Mouse (Mus musculus) gastrocnemius, adult 18-20 months (tissue): ENCODE results near the gene Nprl3. TPM values are rescaled to one million over a fixed set of nuclear protein-coding genes. Genes with fewer than 3 reads are reported as not detected.
"Not testable (repeated sequence)": the region's sequence is repeated elsewhere in the genome, so short reads cannot be mapped to it uniquely, and the experiment has no call there.

ENCODE experiments used
- DNase-seq: peaks from one replicate; pipeline ENCODE4 v3.0.0; 2021; ENCODE audit warnings: low spot score
- long read RNA-seq, 2 experiments: library from polyadenylated mRNA; stranded (forward); transcript quantifications; one replicate each; pipeline ENCODE4 v2.0.0; 2021
- total RNA-seq, 2 experiments: library from RNA; stranded (reverse); gene quantifications; 2 replicates each; pipeline ENCODE4 v1.2.3; 2021

The Nprl3 gene
- total RNA-seq: 10 to 100 TPM; 20.1 to 27.4 TPM
- long read RNA-seq, experiment 1, transcript Nprl3-201 (13 exons, 2,865 nt): major isoform, 12 of 47 reads
- long read RNA-seq, experiment 1, transcript Nprl3-213 (12 exons, 3,417 nt): minor isoform, 5 of 47 reads
- long read RNA-seq, experiment 1, partial matches to known transcripts: 3 of 47 reads
- long read RNA-seq, experiment 1, other reads (novel, unspliced or antisense): 25 of 47 reads
- long read RNA-seq, experiment 2, transcript Nprl3-201 (13 exons, 2,865 nt): major isoform, 11 of 40 reads
- long read RNA-seq, experiment 2, partial matches to known transcripts: 1 of 40 reads
- long read RNA-seq, experiment 2, other reads (novel, unspliced or antisense): 27 of 40 reads

DNA sequence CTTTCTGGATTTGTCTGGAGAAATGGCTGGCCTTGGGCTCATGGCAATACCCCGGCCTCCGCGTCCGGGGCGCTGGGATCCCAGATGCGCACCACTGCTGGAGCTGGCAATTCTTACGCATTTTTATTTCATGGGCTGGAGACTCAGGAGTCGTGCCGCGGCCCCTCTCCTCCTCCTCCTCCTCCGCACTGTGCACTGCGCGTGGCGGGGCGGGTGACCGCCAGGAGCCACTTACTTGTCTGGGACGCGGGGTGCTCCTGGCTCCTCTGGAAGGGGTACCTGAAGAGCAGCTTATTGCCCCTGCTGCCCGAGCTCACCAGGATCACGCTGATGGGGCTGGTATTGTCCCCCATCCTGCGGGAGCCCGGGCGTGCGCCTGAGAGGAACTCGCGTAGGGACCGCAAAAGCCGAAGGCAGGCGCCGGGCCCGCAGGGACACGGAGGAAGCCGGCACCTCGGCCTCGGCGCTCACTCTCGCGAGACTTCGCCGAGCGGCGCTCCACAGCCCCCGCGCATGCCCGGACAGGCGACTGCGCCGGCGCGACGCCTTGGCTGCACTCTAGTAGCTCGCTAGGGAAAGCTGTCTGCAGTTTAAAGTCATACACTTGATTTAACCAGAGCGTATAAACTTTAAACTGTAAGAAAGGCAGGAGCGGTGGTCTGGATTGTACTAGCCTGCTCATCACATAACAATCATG lies at the start of gene Nprl3:
Gene Nprl3 (minus strand): TSS at position 520 of the 697 bp plus-strand sequence.
- peak; percentile 95 for DNase-seq

DNA sequence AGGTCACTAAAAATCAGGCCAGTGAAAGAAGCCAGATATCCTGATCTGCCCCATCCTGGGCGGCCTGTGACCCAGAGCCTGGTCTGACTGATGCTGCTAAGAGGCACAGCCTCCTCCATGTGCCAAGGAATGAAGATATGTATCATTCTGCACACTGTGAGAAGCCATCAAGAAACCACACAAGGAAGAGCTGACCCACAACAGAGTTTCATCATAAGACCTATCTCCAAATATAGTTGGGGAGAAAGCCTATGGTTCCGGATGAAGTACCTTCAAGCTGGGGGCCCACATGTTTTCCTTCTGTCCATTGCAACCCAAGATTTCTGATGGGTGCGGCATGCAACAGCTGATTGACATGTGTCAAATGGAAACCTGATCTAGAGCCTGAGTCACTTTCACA lies 48.5 kb upstream of the Nprl3 start:
- DNase-seq: no peak

DNA sequence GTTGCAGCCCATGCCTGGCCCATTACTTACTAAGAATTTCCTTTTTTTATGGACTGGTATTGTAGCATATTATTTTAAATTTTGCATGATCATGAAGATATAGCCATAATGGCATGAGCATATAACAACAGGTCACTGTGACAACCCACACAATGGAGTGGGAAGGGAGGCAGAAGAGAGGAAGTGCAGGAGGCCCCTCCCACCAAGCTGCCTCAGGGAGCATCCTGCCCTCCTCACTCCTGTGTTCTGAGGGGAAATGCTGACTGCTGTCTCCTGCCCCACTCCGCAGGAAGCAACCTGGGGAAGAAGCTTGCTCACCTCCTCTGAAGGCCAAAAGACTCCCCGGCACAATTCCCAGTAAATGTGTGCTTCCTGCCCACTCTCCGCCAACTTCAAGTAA lies 42.4 kb upstream of the Nprl3 start:
- no peak for DNase-seq

DNA sequence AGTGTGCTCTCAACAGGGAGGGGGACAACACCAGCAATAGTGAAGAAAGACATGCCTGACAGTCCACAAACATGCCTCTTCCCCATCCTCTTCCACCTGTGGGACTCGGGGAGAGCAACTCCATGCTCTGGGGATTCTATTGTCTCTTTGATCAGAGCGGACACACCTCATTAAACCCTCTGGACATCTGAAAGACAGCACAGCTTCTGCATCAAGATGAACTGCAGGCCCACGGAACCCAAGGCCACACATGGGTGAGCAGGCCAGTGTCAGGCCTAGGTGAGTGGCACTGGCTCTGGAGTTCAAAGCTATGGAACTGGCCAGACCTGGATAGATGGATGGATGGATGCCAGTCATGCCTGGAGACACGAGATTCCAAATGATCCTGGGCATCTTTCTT lies 41.9 kb upstream of the Nprl3 start:
- DNase-seq: no peak

DNA sequence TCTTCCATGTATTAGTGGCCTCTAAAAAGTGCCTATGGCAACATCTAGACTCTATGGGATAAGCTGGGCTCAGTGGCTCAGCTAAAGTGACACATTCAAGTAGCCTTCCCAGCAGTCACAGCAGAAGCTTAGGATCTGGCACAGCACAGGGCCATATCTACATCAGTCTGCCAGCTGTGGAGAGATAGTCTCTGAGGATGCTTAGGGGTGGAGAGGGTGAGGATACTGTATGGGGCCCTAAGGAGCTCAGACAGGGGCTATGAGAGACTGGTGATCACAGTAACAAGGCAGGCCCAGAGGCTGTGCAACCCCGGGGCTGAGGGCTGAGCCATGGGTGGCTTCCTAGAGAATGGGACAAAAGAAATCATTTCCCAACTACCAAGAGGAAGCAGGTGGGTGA lies 39.5 kb upstream of the Nprl3 start:
- no peak for DNase-seq

DNA sequence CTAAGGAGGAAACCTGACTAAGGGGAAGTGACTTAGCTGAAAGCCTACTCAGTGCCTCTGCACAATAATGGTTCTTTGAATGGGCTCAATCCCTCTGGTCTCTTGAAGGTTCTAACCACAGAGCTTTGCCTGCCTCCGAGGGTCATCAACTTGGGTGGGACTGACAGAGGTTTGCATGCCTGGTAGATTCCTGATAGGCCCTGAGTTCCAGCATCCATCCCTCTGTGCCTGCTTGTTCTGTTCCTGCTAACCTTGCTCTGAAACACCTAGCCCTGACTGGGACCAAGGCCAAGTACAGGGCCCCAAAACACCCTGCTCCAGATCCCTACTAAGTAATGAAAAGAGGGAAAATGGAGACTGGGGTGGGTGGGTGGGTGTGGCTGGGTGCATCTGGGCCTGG lies 35.9 kb upstream of the Nprl3 start:
- no peak for DNase-seq

DNA sequence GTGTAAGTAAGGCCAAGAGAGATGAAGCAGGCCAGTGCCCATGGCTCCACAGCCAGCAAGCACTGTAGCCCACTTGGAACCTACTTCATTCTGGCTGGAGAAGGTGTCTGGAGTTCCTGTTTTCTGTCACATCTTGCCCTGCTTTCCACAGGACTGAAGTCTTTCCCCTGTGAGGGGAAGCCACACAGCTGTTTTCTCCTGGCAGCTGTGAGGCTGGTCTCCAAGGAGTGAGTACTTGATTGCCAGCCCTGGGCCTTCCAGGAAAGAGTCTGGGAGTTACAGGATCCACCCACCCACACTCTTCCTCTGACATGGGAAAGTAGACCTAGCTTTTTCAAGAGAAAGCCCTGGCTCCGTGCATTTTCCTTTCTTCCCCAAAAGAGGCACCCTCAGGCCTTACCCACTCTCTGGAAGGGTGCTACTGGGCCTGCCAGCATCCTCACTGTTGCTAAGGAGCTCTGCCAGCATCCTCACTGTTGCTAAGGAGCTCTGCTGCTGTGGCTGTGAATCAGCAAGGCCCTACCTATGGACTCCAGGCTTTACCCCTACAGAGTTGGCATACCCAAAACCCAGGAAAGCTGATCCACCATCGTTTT lies 35.4 kb upstream of the Nprl3 start:
- DNase-seq: no peak

DNA sequence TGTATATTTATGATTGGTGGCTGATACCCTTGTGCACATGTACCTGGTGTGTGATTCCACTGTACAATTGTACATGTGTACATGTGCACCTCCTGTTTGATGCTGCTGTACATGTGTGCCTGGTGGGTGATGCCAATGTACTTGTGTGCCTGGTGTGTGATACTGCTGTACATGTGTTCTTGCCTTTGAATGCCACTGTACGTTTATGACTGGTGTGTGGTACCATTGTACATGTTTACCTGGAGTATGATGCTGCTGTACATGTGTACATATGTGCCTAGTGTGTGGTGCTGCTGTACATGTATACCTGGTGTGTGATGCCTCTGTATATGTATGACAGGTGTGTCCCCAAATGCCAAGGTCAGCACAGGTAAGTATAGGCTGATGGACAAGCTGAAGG lies 34.0 kb upstream of the Nprl3 start:
- DNase-seq: no peak

DNA sequence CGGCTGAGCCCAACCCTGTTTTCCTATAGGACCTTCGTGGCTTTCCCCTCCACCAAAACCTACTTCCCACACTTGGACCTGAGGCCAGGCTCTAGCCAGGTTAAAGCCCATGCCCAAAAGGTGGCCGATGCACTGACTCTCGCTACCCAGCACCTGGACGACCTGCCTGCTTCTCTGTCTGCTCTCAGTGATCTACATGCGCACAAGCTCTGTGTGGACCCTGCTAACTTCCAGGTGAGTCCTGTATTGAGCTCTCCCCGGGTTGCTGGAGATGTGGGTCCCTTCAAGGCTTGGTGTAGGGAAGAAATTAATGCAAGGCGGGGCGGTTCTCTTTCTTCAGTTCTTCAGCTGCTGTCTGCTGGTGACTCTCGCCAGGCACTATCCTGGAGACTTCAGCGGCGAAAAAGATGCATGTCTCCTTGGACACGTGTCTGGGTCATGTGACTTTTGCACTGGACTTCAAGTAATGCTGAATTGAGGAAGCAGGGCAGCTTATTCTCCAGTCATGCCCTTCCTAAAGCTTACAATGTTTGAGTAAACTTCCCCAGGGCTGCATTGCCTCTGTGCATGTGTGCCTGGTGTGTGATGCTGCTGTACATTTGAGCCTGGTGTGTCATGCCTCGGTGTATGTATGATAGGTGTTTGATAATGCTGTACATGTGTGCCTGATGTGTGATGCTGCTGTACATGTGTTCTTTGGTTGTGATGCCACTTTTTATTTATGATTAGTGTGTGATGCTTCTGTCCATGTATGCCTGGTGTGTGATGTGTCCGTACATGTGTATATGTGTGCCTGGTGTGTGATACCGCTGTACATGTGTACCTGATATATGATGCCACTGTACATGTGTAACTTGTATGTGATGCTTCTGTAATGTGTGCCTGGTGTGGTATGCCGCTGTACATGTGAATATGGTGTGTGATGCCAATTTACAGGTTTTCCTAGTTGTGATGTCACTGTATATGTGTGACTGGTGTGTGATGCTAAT lies 33.1 kb upstream of the Nprl3 start:
- no peak for DNase-seq

DNA sequence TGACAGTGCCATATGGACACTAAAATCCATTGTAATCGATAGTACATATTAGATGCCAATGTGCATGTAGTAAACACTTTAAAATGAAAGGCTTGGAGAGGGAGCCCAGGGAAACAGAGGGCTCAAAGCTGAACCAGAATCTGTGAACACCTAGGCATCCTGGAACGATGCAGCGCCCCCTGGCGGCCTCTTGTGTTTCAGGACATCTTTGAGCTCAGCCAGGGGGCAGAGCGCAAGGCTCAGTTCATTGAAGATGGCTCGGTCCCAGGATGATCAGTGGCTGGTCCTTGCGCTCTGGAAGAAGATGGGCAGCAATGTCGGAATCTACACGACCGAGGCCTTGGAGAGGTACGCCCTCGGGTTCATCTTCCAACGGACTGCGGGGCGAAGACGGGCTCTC lies 32.4 kb upstream of the Nprl3 start, which contains the start of gene Hbq1a:
Gene Hbq1a (plus strand): TSS at position 205 of the 400 bp plus-strand sequence.
- peak; percentile 42 for DNase-seq

DNA sequence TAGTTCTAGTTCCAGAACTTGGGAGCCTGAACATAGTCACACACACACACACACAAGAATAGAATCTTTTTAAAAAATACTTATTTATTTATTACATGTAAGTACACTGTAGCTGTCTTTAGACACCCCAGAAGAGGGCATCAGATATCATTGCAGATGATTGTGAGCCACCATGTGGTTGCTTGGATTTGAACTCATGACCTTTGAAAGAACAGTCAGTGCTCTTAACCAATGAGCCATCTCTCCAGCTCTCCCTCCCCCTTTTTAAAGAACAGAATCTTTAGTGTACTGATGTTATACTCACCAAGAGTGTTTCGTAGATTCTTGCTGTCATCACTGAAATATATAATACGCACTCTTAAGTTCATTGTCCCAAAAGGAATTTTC lies 31.0 kb upstream of the Nprl3 start:
- DNase-seq: no peak

DNA sequence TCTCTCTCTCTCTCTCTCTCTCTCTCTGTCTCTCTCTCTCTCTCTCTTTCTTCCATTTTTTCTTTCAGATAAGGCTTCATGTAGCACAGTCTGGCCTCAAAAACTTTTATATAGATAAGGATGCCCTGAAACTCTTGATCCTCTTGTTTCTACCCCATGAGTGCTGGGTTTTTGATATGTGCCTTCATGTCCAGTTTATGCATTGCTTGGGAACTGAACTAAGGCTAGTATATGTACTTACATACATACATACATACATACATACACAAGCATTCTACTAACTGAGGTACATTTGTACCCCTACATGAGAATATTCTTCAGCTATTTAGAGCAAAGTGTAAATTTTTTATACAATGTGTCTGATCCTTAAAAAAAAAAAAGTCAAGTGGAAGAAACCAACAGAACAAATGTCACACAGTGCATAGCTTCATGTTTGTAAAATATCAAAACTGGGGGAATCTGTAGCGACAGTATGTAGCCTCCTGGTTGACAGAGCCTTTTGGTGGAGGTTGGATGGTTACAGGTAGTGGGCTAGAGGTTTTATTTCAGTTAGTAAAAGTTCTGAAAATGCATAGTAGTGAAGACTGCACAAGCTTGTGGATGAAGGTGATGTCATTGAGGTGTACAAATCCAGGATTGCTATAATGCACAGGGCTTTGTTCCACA lies 30.5 kb upstream of the Nprl3 start:
- no peak for DNase-seq

DNA sequence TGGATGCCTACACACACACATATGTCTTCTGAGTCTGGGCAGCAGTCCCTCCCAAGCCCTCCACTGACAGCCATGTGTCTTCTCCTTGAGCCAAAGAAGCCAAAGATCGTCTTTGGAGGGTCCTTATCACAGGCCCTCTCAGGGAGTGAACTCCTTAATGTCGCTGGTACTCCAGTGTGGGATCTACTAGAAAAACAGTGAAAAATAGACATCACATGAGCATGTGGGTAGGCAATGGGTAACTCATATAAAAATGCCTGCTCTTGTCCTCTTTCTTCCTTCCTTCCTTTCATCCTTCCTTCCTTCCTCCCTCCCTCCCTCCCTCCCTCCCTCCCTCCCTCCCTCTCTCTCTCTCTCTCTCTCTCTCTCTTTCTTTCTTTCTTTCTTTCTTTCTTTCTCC lies 29.9 kb upstream of the Nprl3 start:
- DNase-seq: not testable (repeated sequence)

DNA sequence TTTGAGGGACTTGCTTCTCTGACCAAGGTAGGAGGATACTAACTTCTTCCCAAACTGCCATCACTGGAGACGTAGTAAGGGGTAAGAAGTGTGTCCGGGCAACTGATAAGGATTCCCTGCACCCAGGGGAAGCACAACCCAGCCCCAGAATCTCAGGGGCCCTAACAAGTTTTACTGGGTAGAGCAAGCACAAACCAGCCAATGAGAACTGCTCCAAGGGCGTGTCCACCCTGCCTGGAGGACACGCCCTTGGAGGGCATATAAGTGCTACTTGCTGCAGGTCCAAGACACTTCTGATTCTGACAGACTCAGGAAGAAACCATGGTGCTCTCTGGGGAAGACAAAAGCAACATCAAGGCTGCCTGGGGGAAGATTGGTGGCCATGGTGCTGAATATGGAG lies 28.7 kb upstream of the Nprl3 start, which contains the start of gene Hba-a2:
Gene Hba-a2 (plus strand): TSS at position 287 of the 400 bp plus-strand sequence.
- not testable (repeated sequence) for DNase-seq

DNA sequence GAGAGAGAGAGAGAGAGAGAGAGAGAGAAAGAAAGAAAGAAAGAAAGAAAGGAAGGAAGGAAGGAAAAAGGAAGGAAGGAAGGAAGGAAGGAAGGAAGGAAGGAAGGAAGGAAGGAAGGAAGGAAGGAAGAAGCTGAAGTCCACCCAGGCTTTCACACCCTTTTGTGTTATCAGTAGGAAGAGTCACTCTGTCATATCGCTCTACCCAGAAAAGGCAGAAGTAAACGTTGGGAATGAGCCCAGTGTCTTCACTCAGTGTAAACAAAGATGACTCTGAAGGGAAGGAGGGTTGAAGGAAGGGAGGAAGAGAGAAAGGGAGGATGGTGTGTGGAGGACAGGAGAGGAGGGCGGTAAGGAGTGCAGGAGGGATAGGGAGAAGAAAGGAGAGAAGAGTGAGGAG lies 26.0 kb upstream of the Nprl3 start:
- DNase-seq: not testable (repeated sequence)

DNA sequence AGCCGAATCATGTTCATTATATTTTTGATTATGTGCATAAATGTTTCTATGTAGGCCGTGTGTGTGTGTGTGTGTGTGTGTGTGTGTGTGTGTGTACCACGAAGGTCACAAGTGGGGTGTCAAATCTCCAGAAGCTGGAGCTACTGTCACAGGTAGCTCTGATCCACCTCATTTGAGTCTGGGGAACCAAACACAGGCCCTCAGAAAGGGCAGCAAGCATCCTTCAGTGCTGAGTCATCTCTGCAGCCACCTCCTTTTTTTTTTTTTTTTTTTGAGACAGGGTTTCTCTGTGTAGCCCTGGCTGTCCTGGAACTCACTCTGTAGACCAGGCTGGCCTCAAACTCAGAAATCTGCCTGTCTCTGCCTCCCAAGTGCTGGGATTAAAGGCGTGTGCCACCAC lies 25.3 kb upstream of the Nprl3 start:
- not testable (repeated sequence) for DNase-seq

DNA sequence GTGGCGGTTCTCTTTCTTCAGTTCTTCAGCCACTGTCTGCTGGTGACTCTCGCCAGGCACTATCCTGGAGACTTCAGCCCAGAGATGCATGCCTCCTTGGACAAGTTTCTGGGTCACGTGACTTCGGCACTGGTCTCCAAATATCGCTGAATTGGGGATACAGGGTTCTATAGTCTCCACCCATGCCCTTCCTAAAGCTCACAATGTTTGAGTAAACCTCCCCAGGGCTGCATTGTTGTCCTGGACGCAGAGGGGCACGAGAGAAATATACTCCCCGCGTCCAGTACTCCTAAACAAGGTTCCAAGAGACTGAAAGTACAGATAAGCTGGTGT lies 20.0 kb upstream of the Nprl3 start:
- DNase-seq: no peak

DNA sequence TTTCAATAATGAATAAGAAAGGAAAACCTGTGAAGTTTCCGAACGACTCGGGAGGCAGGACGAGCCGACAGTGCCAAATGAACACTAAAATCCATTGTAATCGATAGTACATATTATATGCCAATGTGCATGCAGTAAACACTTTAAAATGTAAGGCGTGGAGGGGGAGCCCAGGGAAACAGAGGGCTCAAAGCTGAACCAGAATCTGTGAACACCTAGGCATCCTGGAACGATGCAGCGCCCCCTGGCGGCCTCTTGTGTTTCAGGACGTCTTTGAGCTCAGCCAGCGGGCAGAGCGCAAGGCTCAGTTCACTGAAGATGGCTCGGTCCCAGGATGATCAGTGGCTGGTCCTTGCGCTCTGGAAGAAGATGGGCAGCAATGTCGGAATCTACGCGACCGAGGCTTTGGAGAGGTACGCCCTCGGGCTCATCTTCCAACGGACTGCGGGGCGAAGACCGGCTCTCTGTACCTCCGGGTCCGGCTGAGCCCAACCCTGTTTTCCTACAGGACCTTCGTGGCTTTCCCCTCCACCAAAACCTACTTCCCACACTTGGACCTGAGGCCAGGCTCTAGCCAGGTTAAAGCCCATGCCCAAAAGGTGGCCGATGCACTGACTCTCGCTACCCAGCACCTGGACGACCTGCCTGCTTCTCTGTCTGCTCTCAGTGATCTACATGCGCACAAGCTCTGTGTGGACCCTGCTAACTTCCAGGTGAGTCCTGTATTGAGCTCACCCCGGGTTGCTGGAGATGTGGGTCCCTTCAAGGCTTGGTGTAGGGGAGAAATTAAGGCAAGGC lies 19.4 kb upstream of the Nprl3 start, which contains the start of gene Hbq1b:
Gene Hbq1b (plus strand): TSS at position 271 of the 798 bp plus-strand sequence.
- peak; percentile 73 for DNase-seq

DNA sequence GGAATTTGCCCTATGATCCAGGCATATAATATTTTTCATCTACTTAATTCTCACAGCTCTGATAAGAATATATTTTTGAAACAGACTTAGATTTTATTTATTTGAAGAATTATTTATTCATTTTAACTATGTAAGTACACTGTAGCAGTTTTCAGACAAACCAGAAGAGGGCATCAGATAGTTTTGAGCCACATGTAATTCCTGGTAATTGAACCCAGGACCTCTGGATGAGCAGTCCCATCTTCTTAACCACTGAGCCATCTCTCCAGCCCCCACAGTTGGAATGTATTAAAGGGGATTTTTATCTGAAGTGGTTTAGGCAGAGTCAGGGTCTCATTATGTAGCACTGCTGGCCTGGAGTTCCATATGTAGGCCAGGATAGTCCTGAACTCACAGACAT lies 18.4 kb upstream of the Nprl3 start:
- DNase-seq: not testable (repeated sequence)
